Mouse (Mus musculus): Measurements from ENCODE around the gene Ubqln4. TPM values are rescaled to one million over a fixed set of nuclear protein-coding genes. Genes with fewer than 3 reads are reported as not detected.

Gene Ubqln4
- polyA plus RNA-seq, 1 experiment = 80.5 TPM

GRCm38 (mm10) chr3:88510421-88511289, 42.9 kb upstream of the Ubqln4 start:
- no peak for DNase-seq
- Histone ChIP-seq H3K27ac (ENCODE audit: control insufficient read depth, insufficient read depth, low read length) (peak overlapping the region; percentile 27; the same call in 1 of the 2 replicates), H3K36me3 (ENCODE audit: control insufficient read depth, insufficient read depth, low read length) (no peaks in the 10 kb centered on the region), H3K27me3 (ENCODE audit: control insufficient read depth, insufficient read depth, low read length) (no peaks in the 10 kb centered on the region), H3K4me3 (ENCODE audit: control insufficient read depth, insufficient read depth, low read length) (no peak overlapping the region), H3K4me1 (replicated peaks; ENCODE audit: control insufficient read depth, insufficient read depth, low read length) (peaks cover 66% of the 10 kb centered on the region)
- TF ChIP-seq POLR2A (IDR thresholded peaks at IDR 0.05; ENCODE audit: control insufficient read depth, extremely low read depth, insufficient read depth, low read length, poor library complexity) (no peak), CTCF (IDR thresholded peaks at IDR 0.05; ENCODE audit: borderline replicate concordance, control insufficient read depth, extremely low read depth, insufficient read depth, low read length, poor library complexity) (no peak)
- 22% methylated on average over 13 of the region's 13 CpGs for WGBS

DNA sequence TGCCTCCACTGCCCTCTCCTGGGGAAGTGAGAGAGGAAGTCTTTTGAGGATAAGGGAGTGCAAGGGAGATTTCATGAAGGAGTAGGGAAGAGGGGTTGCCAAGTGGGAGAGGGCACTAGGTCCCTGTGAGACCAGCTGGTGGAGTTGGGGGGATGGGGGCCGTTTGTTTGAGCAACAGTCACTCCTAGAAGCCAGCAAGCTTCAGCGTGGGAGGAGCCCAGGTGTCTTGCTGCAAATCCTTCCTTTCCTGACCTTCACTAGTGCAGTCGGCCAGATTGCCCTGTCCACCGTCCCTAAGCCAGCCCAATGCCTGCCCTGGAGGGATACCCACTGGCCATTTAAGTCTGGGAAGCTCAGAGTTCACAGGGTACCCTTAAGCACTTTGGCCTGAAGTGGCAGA, 42.0 kb upstream of the Ubqln4 start:
- Histone ChIP-seq H3K4me1 (replicated peaks; ENCODE audit: control insufficient read depth, insufficient read depth, low read length) (peaks cover 70% of the 10 kb centered on the region), H3K36me3 (ENCODE audit: control insufficient read depth, insufficient read depth, low read length) (no peaks in the 10 kb centered on the region), H3K27ac (ENCODE audit: control insufficient read depth, insufficient read depth, low read length) (no peak overlapping the region), H3K4me3 (ENCODE audit: control insufficient read depth, insufficient read depth, low read length) (no peak overlapping the region), H3K27me3 (ENCODE audit: control insufficient read depth, insufficient read depth, low read length) (no peaks in the 10 kb centered on the region)
- 0 out of 2 replicates have a peak, but pooled peaks have one; percentile 13 for TF ChIP-seq CTCF (IDR thresholded peaks at IDR 0.05; ENCODE audit: borderline replicate concordance, control insufficient read depth, extremely low read depth, insufficient read depth, low read length, poor library complexity)
- no peak for TF ChIP-seq POLR2A (IDR thresholded peaks at IDR 0.05; ENCODE audit: control insufficient read depth, extremely low read depth, insufficient read depth, low read length, poor library complexity)
- DNase-seq = no peak
- WGBS = 23% methylated on average over 4 of the region's 4 CpGs

DNA sequence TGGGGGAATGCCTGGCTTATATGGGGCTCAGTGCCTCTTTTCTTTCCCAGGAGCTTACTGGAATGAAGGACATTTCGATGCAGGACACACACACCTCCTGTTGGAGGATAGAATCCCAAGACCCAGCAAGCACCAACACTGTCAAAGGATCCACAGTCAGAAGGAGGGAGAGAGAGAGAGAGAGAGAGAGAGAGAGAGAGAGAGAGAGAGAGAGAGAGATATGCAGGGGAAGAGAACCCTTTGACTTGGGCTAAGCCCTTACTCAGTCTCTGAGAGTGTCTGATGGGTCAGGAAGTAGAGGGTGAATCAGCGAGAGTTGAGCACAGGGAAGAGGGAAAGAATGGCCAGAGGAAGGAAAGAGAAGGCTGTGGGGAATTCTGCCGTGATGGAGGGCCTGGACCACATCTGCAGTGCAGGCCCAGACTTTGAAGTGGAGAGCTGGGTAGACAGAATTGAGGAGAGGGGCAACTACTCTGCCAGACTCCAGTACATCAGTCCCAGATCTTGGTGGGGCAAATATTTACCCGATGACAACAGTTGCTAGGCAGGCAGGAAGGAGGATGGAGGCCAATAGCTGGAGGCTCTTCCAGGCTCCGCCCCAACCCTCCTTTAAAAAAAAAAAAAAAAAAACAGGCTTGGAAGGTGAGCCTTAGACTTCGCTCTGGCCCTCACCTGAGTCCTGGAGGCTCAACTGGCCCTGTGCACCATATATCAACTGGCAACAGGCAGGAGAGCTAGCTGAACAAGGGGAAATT, 41.2 kb upstream of the Ubqln4 start:
- no peak for DNase-seq
- Histone ChIP-seq H3K4me1 (replicated peaks; ENCODE audit: control insufficient read depth, insufficient read depth, low read length) (peaks cover 66% of the 10 kb centered on the region), H3K27me3 (ENCODE audit: control insufficient read depth, insufficient read depth, low read length) (no peaks in the 10 kb centered on the region), H3K27ac (ENCODE audit: control insufficient read depth, insufficient read depth, low read length) (no peak overlapping the region; the same call in 1 of the 2 replicates), H3K36me3 (ENCODE audit: control insufficient read depth, insufficient read depth, low read length) (no peaks in the 10 kb centered on the region), H3K4me3 (ENCODE audit: control insufficient read depth, insufficient read depth, low read length) (no peak overlapping the region)
- TF ChIP-seq CTCF (IDR thresholded peaks at IDR 0.05; ENCODE audit: borderline replicate concordance, control insufficient read depth, extremely low read depth, insufficient read depth, low read length, poor library complexity) (no peak), POLR2A (IDR thresholded peaks at IDR 0.05; ENCODE audit: control insufficient read depth, extremely low read depth, insufficient read depth, low read length, poor library complexity) (no peak)
- 60% methylated on average over 6 of the region's 6 CpGs for WGBS

- Histone ChIP-seq H3K27me3 (ENCODE audit: control insufficient read depth, insufficient read depth, low read length) (no peaks in the 10 kb centered on the region), H3K4me3 (ENCODE audit: control insufficient read depth, insufficient read depth, low read length) (no peak overlapping the region), H3K27ac (ENCODE audit: control insufficient read depth, insufficient read depth, low read length) (no peak overlapping the region; the same call in 1 of the 2 replicates), H3K36me3 (ENCODE audit: control insufficient read depth, insufficient read depth, low read length) (no peaks in the 10 kb centered on the region), H3K4me1 (replicated peaks; ENCODE audit: control insufficient read depth, insufficient read depth, low read length) (peaks cover 65% of the 10 kb centered on the region)
- DNase-seq = no peak
- 37% methylated on average over 12 of the region's 15 CpGs for WGBS
- TF ChIP-seq CTCF (IDR thresholded peaks at IDR 0.05; ENCODE audit: borderline replicate concordance, control insufficient read depth, extremely low read depth, insufficient read depth, low read length, poor library complexity) = no peak
- no peak for TF ChIP-seq POLR2A (IDR thresholded peaks at IDR 0.05; ENCODE audit: control insufficient read depth, extremely low read depth, insufficient read depth, low read length, poor library complexity)
Measured at GRCm38 (mm10) chr3:88512896-88513545, 40.5 kb upstream of the Ubqln4 start.

DNA sequence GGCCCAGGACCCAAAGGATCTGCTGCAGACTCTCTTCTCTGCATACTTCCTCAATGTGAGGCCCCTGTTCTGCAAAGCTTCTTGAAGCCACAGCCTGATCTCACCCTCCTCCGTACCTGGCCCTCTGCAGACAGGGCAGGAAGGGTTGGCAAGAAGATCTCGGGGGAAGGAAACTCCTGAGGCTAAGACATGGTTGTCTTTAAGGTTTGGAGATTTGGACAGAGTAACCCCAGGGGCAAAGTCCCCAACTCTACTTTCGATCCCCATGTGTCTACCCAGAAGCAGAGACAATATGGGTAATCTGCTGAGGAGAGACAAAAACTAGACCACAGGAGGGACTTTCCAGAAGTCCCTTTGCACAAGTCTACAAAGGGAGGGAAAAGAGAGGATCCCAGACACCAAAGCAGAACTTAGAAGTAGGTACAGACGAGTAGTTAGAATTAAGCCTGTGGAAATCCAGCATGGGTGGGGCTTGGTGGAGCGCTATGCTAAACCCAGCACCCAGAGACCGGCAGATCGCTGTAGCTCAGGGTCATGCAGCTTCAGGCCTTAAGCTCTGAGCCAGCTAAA, 39.9 kb upstream of the Ubqln4 start:
- H3K4me1 ChIP-seq (replicated peaks; ENCODE audit: control insufficient read depth, insufficient read depth, low read length) = peaks cover 62% of the 10 kb centered on the region
- 42% methylated on average over 7 of the region's 7 CpGs for WGBS
- no peak for TF ChIP-seq CTCF (IDR thresholded peaks at IDR 0.05; ENCODE audit: borderline replicate concordance, control insufficient read depth, extremely low read depth, insufficient read depth, low read length, poor library complexity)
- TF ChIP-seq POLR2A (IDR thresholded peaks at IDR 0.05; ENCODE audit: control insufficient read depth, extremely low read depth, insufficient read depth, low read length, poor library complexity) = no peak
- DNase-seq = no peak
- H3K27me3 ChIP-seq (ENCODE audit: control insufficient read depth, insufficient read depth, low read length) = no peaks in the 10 kb centered on the region
- H3K36me3 ChIP-seq (ENCODE audit: control insufficient read depth, insufficient read depth, low read length) = no peaks in the 10 kb centered on the region
- H3K4me3 ChIP-seq (ENCODE audit: control insufficient read depth, insufficient read depth, low read length) = no peak overlapping the region
- H3K27ac ChIP-seq (ENCODE audit: control insufficient read depth, insufficient read depth, low read length) = no peak overlapping the region

Data from thymus, adult 2 months (tissue).